Mouse (Mus musculus): Measurements from ENCODE around the gene Cdk6. TPM values are rescaled to one million over a fixed set of nuclear protein-coding genes. Genes with fewer than 3 reads are reported as not detected.

The Cdk6 gene
- polyA plus RNA-seq, 1 experiment: 42.2 TPM

DNA sequence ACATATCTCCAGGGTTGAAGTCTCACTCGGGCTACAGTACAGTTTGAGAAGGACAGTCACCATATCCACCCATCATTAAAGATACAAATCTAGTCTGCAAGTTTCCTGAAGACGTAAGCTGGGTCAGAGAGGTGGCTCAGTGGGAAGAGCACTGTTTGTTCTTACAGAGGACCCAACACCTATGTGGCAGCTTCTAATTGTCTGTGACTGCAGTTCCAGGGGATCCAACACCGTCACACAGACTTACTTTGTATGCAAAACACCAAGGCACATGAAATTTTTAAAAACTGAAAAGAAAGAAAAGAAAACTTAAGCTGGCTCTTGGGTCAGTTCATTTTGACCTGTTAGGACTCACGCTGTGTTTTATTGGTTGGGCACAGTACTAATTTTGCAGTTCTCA is 162.1 kb downstream of the Cdk6 start:
- H3K4me3 ChIP-seq (ENCODE audit: control insufficient read depth, insufficient read depth, low read length): no peak overlapping the region
- H3K4me1 ChIP-seq (replicated peaks; ENCODE audit: control insufficient read depth, insufficient read depth, low read length): peaks cover 30% of the 10 kb centered on the region
- H3K27ac ChIP-seq (ENCODE audit: control insufficient read depth, insufficient read depth, low read length): no peak overlapping the region
- WGBS: 76% methylated on average over 4 of the region's 4 CpGs
- TF ChIP-seq CTCF (IDR thresholded peaks at IDR 0.05; ENCODE audit: borderline replicate concordance, control insufficient read depth, extremely low read depth, insufficient read depth, low read length, poor library complexity) (no peak), POLR2A (IDR thresholded peaks at IDR 0.05; ENCODE audit: control insufficient read depth, extremely low read depth, insufficient read depth, low read length, poor library complexity) (no peak)
- H3K36me3 ChIP-seq (ENCODE audit: control insufficient read depth, insufficient read depth, low read length): no peaks in the 10 kb centered on the region
- no peak for DNase-seq
- no peaks in the 10 kb centered on the region for H3K27me3 ChIP-seq (ENCODE audit: control insufficient read depth, insufficient read depth, low read length)

DNA sequence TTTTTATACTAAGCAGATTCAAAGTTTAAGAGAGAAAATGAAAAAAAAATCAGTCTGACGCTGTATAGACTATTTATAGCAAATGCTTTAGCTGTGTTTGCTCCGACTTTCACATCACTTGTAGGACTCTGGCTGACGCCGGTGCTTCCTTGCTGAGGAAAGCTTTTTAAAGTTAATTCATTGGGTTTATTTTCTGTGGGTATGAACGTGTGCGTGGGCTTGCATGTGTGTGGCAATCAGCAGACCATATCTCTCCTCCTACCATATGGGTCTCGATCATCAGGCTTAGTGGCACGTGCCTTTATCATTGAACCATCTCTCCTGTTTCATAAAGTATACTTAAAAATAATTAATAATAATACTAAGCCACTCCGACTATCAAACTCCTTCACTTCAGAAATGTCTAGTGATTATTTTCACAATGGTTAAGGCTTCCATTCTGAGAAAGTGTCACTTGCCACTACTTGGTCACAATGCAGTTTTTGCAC is 162.6 kb downstream of the Cdk6 start:
- WGBS: 39% methylated on average over 9 of the region's 9 CpGs
- DNase-seq: no peak
- H3K4me1 ChIP-seq (replicated peaks; ENCODE audit: control insufficient read depth, insufficient read depth, low read length): peaks cover 26% of the 10 kb centered on the region
- H3K36me3 ChIP-seq (ENCODE audit: control insufficient read depth, insufficient read depth, low read length): no peaks in the 10 kb centered on the region
- no peak overlapping the region for H3K27ac ChIP-seq (ENCODE audit: control insufficient read depth, insufficient read depth, low read length)
- H3K4me3 ChIP-seq (ENCODE audit: control insufficient read depth, insufficient read depth, low read length): no peak overlapping the region
- no peak for TF ChIP-seq CTCF (IDR thresholded peaks at IDR 0.05; ENCODE audit: borderline replicate concordance, control insufficient read depth, extremely low read depth, insufficient read depth, low read length, poor library complexity)
- H3K27me3 ChIP-seq (ENCODE audit: control insufficient read depth, insufficient read depth, low read length): no peaks in the 10 kb centered on the region

DNA sequence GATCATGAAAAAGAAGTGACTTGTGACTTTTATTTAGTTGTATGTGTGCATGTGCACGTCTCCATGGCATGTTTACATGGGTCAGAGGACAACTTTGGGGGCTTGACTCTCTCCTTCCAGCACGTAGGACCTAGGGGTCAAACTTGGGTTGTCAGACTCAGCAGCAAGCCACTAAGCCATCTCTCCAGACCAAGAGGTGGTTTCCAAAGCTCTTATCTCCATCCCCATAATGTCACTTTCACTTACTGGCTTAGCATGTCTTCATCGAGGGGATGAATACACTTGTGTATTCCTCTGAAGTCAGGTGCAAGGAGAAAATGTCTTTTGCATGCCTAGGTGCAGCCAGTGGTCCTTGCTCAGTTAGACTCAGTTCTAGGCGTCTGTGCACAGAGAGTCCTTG is 163.2 kb downstream of the Cdk6 start:
- TF ChIP-seq POLR2A (IDR thresholded peaks at IDR 0.05; ENCODE audit: control insufficient read depth, extremely low read depth, insufficient read depth, low read length, poor library complexity) (no peak), CTCF (IDR thresholded peaks at IDR 0.05; ENCODE audit: borderline replicate concordance, control insufficient read depth, extremely low read depth, insufficient read depth, low read length, poor library complexity) (no peak)
- WGBS: 62% methylated on average over 4 of the region's 4 CpGs
- no peaks in the 10 kb centered on the region for H3K27me3 ChIP-seq (ENCODE audit: control insufficient read depth, insufficient read depth, low read length)
- DNase-seq: no peak
- H3K4me1 ChIP-seq (replicated peaks; ENCODE audit: control insufficient read depth, insufficient read depth, low read length): peaks cover 27% of the 10 kb centered on the region
- H3K36me3 ChIP-seq (ENCODE audit: control insufficient read depth, insufficient read depth, low read length): no peaks in the 10 kb centered on the region
- H3K4me3 ChIP-seq (ENCODE audit: control insufficient read depth, insufficient read depth, low read length): no peak overlapping the region
- H3K27ac ChIP-seq (ENCODE audit: control insufficient read depth, insufficient read depth, low read length): no peak overlapping the region

DNA sequence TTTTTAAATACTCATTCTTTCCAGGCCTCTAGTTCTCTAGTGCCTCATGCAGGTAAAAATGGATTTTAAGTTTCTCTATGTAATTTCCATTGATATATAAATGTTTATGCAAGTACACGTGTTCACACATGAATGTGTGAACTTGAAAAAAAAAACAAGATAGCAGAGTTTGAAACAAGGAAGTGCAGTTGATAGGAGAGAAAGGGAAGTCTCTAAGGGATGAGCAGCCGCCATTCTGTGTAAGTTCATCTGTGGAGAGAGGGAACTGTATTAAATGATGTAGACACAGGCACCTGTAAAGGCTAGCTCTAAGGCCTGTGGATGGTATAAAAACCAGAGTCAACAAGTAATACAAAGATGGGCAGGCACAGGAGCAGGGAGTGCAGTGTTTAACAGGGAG is 164.3 kb downstream of the Cdk6 start:
- WGBS: 49% methylated on average over 2 of the region's 2 CpGs

DNA sequence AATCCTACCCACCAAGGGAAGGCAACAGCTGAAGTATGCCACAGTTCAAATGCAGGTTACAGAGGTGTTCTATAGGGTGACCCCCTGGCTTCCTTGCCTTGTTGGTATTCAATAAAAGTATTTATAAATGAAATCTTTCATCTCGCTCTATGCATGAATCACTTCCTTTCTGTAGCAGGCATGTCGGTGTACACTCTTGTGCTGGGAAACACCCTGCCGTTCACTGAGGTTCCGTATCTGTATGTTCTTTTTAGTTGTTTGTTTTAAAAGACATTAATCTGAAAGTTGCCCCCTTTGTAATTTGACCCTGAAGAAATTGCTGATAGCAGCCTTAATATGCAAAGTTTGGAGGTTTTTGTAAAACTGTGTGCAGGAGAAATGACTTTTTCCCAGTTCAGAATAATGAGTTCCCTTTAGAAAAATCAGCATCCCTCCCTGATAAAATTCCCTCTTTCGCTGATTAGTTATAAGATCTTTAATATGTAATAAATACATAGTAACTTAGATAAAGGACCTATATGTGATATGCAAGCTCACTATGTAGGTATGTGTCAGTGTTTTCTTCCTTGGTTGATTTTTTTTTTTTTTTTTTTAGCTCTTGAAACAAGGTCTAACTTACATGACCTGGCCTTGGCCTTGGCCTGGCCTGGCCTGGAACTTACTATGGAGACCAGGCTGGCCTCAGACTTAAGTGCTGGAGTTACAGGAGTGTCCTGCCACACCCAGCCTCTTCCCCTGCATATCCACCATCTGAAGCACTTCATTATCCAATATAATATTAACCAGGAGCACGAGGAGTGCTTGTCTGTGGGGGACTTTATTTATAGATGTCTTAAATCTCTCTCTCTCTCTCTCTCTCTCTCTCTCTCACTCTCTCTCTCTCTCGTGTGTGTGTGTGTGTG is 167.4 kb downstream of the Cdk6 start:
- no peaks in the 10 kb centered on the region for H3K27me3 ChIP-seq (ENCODE audit: control insufficient read depth, insufficient read depth, low read length)
- TF ChIP-seq POLR2A (IDR thresholded peaks at IDR 0.05; ENCODE audit: control insufficient read depth, extremely low read depth, insufficient read depth, low read length, poor library complexity) (no peak), CTCF (IDR thresholded peaks at IDR 0.05; ENCODE audit: borderline replicate concordance, control insufficient read depth, extremely low read depth, insufficient read depth, low read length, poor library complexity) (no peak)
- DNase-seq: no peak
- no peaks in the 10 kb centered on the region for H3K36me3 ChIP-seq (ENCODE audit: control insufficient read depth, insufficient read depth, low read length)
- no peak overlapping the region for H3K4me3 ChIP-seq (ENCODE audit: control insufficient read depth, insufficient read depth, low read length)
- H3K27ac ChIP-seq (ENCODE audit: control insufficient read depth, insufficient read depth, low read length): no peak overlapping the region
- H3K4me1 ChIP-seq (replicated peaks; ENCODE audit: control insufficient read depth, insufficient read depth, low read length): peaks cover 7% of the 10 kb centered on the region; the same call in 1 of the 2 replicates
- 65% methylated on average over 7 of the region's 7 CpGs for WGBS

More for the DNA sequence above, 164.3 kb downstream of the Cdk6 start:
- Histone ChIP-seq H3K4me1 (replicated peaks; ENCODE audit: control insufficient read depth, insufficient read depth, low read length) (peaks cover 24% of the 10 kb centered on the region), H3K4me3 (ENCODE audit: control insufficient read depth, insufficient read depth, low read length) (no peak overlapping the region), H3K27ac (ENCODE audit: control insufficient read depth, insufficient read depth, low read length) (no peak overlapping the region), H3K36me3 (ENCODE audit: control insufficient read depth, insufficient read depth, low read length) (no peaks in the 10 kb centered on the region), H3K27me3 (ENCODE audit: control insufficient read depth, insufficient read depth, low read length) (no peaks in the 10 kb centered on the region)
- TF ChIP-seq POLR2A (IDR thresholded peaks at IDR 0.05; ENCODE audit: control insufficient read depth, extremely low read depth, insufficient read depth, low read length, poor library complexity): no peak
- no peak for TF ChIP-seq CTCF (IDR thresholded peaks at IDR 0.05; ENCODE audit: borderline replicate concordance, control insufficient read depth, extremely low read depth, insufficient read depth, low read length, poor library complexity)
- DNase-seq: no peak

DNA sequence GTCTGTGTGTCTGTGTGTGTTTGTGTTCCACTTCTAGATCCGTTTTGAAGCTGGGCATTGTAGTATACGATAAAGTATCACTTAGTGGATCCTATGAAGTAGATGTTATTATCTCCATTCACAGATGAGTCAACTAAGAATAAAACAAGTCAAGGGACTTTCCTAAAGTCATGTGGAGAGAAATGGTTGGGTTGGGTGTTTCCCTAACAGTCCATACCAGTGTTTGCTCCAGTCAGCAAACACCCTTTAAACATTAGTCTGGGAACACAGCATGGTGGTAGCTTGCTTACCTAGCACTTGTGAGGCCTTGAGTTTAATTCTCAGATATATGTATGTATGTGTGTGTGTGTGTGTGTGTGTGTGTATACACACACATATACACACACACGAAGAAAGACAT is 168.2 kb downstream of the Cdk6 start:
- H3K27ac ChIP-seq (ENCODE audit: control insufficient read depth, insufficient read depth, low read length): no peak overlapping the region
- no peaks in the 10 kb centered on the region for H3K27me3 ChIP-seq (ENCODE audit: control insufficient read depth, insufficient read depth, low read length)
- 88% methylated on average over 3 of the region's 3 CpGs for WGBS
- no peaks in the 10 kb centered on the region for H3K36me3 ChIP-seq (ENCODE audit: control insufficient read depth, insufficient read depth, low read length)
- DNase-seq: no peak
- H3K4me3 ChIP-seq (ENCODE audit: control insufficient read depth, insufficient read depth, low read length): no peak overlapping the region
- TF ChIP-seq CTCF (IDR thresholded peaks at IDR 0.05; ENCODE audit: borderline replicate concordance, control insufficient read depth, extremely low read depth, insufficient read depth, low read length, poor library complexity): no peak
- no peak for TF ChIP-seq POLR2A (IDR thresholded peaks at IDR 0.05; ENCODE audit: control insufficient read depth, extremely low read depth, insufficient read depth, low read length, poor library complexity)
- H3K4me1 ChIP-seq (replicated peaks; ENCODE audit: control insufficient read depth, insufficient read depth, low read length): peaks cover 5% of the 10 kb centered on the region; the same call in 1 of the 2 replicates

Data from thymus, adult 2 months (tissue).